Mouse (Mus musculus) lung, adult 18-20 months (tissue): Measurements from ENCODE around the gene Tekt3.

ENCODE experiments used
- DNase-seq, 2 experiments: peaks; one replicate each; pipeline ENCODE4 v3.0.0; 2022; ENCODE audit warnings: mixed read lengths in 2 of 2

Gene Tekt3

DNA sequence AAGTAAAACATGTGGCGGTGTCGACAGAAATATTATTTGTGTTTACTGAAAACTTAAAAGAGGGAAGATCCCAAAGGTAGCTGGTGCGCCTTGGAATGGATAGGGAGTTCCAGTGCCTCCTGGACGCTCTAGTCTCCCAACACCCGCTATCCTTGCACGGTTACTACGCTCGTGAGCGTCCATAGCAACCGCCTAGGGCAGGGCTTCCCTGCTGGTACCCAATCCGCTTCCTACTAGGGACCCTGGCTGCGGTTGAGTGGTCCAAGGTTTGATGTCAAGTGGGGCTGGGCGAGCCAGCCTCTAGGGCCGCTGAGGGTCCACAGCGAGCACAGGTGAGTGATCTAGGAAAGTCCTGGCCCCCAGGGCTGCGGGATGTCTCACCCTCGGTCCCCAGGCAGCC lies at the start of gene Tekt3:
Gene Tekt3, plus strand, starts transcription at position 209 of the 400 bp plus-strand sequence.
- DNase-seq, result peak in 1 of 2 experiments; percentile 38

DNA sequence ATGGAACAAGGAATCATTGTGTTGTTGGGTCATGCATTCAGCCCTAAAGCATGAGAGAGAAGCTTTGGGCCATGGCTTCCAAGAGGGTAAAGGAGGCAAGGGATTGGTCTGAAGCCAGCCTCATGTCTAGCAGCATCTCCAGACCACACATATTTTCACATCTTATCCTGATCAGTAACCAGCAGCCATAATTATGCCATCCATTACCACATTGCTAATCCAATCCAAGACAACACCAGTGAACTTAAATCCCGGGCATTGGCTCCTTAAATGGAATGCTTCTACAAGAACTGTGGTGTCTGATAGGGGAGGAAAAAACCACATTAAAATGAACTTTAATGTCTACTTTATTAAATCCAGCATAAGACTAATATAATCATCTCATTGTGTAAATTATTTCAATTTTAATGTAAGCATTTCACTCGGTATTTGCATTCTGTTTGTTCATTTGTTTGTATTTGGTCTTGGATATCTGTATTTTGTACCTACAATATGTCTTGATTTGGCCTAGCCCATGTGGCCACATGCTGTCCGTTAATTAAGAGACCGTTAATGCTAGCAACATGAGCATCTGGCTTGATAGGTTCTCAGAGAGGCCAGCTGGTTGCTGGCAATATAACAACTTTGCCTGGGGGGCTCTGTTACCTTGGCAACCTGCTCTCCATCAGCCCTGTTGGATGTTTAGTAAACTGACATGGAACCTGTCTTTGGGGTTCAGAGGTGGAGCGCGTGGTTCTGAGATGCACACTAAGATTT lies 43.9 kb upstream of the Tekt3 start:
- DNase-seq, result no peak

DNA sequence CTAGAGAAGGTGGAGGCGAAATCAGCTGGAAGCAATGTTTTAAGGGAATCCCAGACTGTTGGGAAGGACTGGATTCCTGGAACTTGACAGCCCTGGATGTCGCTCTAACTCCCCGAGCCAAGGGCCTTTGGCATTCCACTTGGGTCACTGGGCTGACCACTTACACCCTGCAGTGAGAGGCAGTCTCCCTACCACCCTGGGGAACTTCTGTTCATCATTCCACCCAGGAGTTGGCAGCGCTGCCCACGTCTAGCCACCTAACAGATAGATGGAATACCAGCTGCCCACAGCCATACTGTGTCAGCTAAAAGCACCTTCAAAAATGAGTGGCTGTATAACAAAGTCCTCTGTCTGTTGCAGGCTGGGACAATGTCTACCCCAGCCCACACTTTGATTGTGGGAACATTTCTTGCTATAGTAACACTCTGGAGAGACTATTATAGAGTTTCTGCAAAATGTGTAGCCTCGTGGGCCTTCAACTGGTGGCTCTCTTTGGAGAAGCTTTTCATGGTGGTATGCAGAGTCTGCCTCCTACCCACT lies 43.3 kb upstream of the Tekt3 start:
- DNase-seq, result no peak

DNA sequence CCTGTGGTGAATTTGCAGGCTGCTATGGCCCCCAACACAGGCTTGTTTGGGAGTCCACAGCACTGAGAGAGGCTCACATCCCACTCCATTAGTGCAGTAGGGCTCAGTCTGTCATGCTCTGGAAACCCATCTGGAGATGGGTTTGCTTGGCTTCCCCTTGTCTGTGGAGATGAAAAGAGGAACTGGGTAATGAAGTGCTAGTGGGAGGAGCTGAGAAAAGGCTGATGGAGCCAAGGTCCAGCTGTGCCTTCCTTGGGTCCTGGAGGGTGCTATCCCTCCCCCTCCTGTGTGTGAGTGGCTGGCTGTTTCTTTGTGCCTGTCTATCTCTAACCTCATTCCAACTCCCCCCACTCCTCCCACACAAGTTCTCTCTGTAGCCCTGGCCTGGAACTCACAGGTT lies 40.8 kb upstream of the Tekt3 start:
- peak; percentile 58 to 70 for DNase-seq

DNA sequence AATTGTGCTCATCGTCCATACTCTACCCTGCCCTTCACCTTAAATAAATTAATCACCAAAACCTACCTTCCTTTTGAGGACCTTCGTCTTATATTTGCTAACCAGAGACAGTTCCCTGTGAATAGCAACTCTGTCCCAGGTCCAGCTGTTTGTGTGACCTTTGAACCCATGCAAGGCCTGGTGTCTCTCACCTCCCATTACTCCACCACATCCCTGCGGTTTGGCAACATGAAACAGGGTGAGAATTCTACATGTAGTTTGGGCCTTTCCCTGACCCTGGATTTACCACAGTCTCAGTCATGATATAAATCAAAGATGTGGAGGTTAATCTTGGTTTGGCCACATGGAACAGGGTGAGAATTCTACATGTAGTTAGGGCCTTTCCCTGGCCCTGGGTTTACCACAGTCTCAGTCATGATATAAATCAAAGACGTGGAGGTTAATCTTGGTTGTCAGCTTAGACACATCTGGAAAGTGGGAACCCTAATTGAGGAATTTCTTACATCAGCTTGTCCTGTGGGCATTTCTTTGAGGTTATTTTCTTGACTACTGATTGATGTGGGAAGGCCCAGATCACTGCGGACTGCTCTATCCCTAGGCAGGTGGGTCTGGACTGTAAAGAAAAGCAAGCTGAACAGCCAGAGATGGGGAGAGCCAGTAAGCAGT lies 40.2 kb upstream of the Tekt3 start:
- no peak for DNase-seq

GRCm38 (mm10) chr11:63023461-63023860 lies 38.0 kb upstream of the Tekt3 start:
- peak in 1 of 2 experiments; percentile 46 for DNase-seq

GRCm38 (mm10) chr11:63024136-63024535 lies 37.3 kb upstream of the Tekt3 start:
- DNase-seq, result no peak

DNA sequence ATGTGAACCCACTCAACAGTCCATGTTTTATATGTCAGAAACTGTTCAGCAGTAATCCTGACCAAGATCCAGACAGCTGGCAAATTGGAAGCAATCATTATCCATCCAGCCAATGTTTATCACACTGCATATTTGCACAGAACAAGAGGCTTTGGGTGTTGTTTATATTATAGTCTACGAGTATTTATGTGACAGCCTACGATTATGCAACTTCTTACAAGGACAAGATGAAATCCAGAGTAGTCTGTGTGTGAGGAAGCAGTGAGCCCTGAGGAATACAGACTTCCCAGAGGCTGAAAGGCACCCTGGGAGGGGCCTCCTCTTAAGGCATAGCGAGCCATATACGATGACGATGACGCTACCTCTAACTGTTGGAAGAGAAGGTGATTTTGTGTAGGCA lies 36.0 kb upstream of the Tekt3 start:
- DNase-seq, result no peak

- peak; percentile 89 to 91 for DNase-seq
Observed at GRCm38 (mm10) chr11:63026651-63027141, 34.8 kb upstream of the Tekt3 start.

DNA sequence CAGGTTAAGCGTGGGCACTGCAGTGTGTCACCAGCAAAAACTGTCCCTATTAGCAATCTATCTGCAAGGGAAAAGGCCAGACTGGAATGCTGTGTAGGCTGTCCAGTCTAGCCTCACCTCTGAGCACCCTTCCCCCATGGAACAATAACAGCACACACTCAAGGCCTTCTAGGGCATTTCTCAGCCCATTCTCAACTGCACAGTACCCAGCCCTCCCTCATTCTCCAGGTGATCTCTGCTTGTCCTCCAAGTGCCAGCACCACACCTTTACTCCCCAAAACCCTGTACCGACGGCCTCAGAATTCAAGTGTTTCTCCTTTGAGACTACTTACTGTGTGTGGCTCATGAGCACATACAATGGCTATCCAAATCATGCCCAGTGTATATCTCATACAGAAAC lies 33.3 kb upstream of the Tekt3 start:
- DNase-seq, result peak; percentile 34 to 58

DNA sequence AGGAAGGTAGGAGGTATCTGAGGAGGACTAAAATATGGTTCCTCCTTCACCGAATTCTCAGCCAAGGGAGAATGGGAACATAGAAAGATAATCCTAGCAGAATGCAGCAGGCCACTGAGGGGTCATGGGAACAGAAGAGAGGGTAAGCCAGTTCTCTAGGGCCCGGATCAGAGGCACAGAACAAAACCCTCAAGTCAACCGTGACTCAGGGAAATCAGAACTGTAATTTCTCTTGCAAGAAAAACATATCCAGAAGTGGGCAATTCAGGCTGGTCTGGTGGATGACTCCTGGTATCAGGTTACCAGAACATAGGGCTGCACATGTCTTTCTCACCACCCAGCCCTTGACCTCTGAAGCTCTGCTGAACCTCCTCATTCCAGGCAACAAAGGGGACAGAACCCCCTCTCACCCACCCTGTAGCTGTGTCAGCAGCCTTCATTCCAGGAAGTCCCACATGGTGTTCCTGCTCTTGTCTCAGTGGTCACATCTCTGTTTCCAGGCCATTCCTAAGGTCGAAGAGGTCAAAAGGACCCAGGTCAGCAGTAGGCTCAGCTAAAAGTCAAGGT lies 32.2 kb upstream of the Tekt3 start:
- peak in 1 of 2 experiments; percentile 24 for DNase-seq

- DNase-seq, result peak; percentile 69 to 76
Observed at GRCm38 (mm10) chr11:63029721-63030120, 31.7 kb upstream of the Tekt3 start.

GRCm38 (mm10) chr11:63035420-63036211 lies 25.8 kb upstream of the Tekt3 start:
- no peak for DNase-seq

DNA sequence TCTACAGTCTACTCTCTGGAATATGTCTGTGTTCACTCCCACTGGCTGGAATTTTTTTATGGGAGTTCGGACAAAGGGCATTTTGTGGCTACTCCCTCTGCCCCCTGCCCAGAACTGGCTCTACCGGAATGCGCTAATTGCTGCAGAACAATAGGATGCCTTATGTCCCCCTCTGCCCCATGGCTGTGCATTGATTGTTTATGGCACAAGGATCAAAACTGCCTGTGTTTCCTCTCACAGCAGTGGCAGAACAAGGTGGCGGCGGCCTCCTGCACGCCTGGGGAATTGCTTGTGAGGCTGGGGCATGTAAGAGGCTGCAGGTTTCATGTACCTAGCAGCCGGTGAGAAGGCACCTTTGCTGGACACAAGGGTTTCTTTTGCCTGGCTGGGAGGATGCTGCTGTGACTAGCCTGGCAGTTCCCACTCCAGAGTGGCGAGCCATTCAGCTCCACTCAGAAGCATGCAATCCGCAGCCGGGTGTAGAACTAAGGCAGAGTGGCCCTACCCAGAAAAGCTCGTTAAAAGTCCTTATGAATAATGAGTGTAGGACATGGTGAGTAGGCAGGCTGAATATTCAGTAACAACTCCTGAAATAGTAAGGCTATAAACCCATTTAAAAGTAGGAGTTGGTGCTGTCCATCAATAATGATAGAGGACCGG lies 21.3 kb upstream of the Tekt3 start:
- DNase-seq, result no peak

DNA sequence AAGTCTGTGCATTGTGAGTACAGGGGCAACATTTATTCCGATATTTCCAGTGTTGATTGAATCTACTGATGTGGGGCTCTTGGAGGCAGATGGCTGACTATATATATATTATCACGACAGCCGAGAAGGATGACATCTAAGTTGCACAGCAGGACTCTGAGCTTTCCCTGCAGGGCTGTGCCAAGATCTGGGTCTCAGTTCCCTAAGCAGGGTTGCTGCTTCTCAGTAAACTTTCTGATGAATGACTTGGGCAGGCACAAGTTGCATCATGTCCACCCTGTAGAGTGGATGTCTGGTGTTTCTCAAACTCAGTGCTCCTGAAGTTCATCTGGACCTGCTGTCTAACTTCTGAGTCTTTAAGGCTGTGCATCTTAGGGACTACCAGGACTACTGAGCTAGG lies 15.7 kb upstream of the Tekt3 start:
- DNase-seq, result no peak

DNA sequence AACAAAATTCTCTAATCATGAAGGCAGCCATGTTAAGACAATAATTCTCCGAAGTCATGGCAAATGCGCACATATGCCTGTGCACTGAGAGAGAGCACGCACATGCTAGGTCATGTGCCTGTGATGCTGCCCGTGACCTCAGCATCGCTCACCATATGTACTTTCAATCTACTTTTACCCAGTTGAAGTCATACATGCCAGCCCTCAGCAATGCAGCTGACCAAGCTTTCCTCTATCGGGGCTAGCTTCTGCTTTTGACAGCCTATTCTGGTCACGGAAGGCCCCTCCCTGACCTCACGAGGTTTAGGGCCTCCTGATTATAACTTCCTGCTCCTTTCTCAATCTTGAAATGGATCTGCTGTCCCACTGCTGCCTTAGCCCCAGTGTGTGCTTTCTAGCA lies 15.1 kb upstream of the Tekt3 start:
- DNase-seq, result peak; percentile 39 to 53

GRCm38 (mm10) chr11:63050362-63050932 lies 11.0 kb upstream of the Tekt3 start:
- no peak for DNase-seq

DNA sequence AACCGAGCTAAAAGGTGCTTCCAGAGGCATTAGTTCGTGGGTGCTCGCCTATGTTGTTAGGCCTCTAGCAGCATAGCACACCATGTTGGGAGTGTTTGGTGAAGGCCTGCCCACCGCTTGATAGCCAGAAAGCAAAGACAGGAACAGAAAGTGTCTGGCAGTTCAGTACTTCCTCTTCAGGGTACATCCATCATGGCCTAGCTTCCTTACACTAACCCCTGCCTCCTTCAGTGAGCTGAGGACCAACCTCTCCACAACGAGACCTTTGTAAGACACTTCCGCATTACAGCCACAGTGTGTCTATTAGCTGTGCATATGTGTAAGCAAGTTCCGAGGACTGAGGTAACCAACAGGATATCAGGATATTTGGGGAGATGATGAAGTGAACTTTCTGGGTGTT lies 10.4 kb upstream of the Tekt3 start:
- no peak for DNase-seq

DNA sequence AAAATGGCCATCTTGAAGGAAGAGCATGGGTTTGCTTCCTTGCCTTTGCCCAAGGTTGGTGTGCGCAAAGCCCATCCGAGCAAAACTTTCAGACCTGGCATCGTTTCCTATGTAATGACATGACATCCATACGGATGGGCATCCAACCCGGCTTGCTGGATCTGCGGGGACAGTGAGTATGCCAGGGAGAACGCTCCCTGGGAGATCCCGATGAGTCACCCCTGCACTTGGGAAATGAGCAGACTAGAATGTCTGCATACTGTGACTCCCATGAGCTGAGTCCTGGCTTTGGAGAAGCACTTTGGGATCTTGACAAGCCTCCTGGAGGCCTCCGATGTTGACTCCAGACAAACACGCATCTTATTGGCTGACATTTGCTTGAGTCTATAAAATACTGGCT lies 9.5 kb upstream of the Tekt3 start:
- DNase-seq, result no peak

GRCm38 (mm10) chr11:63055596-63055995 lies 5.9 kb upstream of the Tekt3 start:
- no peak for DNase-seq

DNA sequence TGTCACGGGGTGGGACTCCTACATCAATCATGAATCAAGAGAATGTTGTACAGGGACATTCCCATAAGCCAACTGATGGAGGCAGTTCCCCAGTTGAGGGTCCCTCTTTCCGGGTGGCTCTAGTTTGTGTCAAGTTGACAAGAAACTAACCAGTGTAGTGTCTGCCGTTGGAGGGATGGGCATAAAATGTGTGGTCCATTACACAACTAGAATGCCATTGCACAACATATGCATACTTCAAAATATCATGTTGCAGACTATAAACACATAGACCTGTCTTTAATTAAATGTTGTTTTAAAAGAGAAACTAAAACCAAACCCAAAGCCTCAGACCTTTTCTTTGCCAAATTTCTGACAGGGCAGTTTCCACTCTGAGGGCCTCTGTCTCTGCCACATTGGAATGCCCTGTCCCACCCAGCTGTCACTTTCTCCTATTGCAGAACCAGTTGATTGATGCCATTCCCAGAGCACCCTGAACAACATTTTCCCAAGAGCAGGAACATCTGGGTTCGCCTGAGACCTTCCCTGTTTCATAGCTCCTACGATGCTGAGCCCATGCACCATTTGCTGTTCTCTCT lies 3.0 kb upstream of the Tekt3 start:
- DNase-seq, result no peak
